Mouse (Mus musculus): ENCODE results near the gene Fbxo46.

DNA sequence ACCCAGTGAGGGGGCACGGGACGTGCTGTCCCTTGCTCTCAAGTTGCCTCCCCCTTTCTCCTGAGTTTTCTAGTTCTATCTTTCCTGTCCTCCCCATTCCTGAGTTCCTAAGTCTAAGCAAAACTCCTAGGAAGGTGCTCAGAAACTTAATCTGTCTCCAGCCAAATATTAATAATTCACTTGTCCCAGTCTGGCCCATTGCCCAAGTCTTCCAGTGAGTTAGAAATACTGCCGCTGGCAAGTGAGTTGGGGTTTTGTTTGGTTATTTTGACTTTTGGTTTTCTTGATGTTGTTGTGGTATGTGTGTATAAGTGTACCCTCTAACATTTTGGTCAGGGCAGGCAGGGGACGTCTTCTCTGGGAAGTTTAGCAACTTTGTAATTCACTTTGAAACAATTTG, 2.0 kb downstream of the Fbxo46 start:
- TF ChIP-seq GATA1 (IDR thresholded peaks at IDR 0.05; ENCODE audit: borderline replicate concordance, low read length) (no peak), FLI1 (IDR thresholded peaks at IDR 0.05; ENCODE audit: low read length) (no peak)

Measured in megakaryocyte, embryonic 14.5 days (primary cell).